Mouse (Mus musculus) heart, postnatal 0 days (tissue): Measurements from ENCODE around the gene Atat1.

Source experiments
- CTCF ChIP-seq: IDR thresholded peaks from 2 replicates; pipeline ENCODE4 v1.5.1; 2016; ENCODE audit warnings: antibody characterized with exemption, control low read depth, low read depth
- EP300 ChIP-seq: IDR thresholded peaks from 2 replicates; pipeline ENCODE4 v1.6.1; 2016; ENCODE audit warnings: antibody characterized with exemption, low read depth

DNA sequence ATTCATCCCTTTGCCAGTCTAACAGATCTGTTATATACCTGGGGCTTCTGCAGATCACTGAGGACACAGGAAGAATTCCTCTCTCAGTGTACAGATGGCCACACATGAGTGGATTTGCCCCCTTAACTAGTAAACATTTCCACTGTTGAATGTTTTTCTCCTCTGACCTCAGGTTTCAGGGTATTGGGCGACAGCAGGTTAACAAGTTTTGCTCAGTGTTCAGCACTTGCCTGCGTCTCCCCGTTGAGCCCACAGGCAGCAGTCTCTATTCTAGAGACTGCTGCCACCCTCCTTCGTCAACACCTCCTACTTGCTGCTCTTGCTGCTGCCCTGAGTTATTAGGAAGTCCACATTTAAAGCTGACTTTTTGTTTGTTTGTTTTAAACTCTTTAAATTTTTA is 11.8 kb upstream of the Atat1 start:
- TF ChIP-seq EP300 (no peak), CTCF (no peak)
